Comparison of ENCODE assay signal across 9 mouse cellular contexts in genomic region chr11:32236712-32237410, GRCm38 (mm10). TPM values are rescaled to one million over a fixed set of nuclear protein-coding genes. Genes with fewer than 3 reads are reported as not detected.
DNase-seq lines count a peak whose midpoint lies in the region; ATAC-seq and TF ChIP-seq lines count a peak whose summit lies in the region.
"Had no signal": no experiment of that assay in that cellular context is flagged by ENCODE, and none has a peak within 500 bp of the region (broad histone marks: within the 10 kb centered on the region; RNA-seq: fewer than 3 reads in every experiment).

No protein-coding gene starts in this region.

- no peak overlapping the region for H3K4me3 ChIP-seq in intestine, postnatal 0 days (ENCODE audit: low read depth, low read length)
- no peak overlapping the region for H3K4me3 ChIP-seq in intestine, embryonic 16.5 days (ENCODE audit: low read length)
- no peak overlapping the region for H3K4me3 ChIP-seq in ES-Bruce4 (ENCODE audit: low read depth, low read length)
- no peak overlapping the region for H3K4me3 ChIP-seq in gastrocnemius, adult 2 months
- H3K4me3 ChIP-seq in limb, embryonic 14.5 days (replicated peaks; ENCODE audit: low read length) = no peak overlapping the region
- no peak overlapping the region for H3K4me3 ChIP-seq in neural tube, embryonic 11.5 days (ENCODE audit: low read depth, low read length)
- H3K4me3 ChIP-seq: limb, embryonic 12.5 days had no signal

- TF ChIP-seq CTCF in intestine, postnatal 0 days (IDR thresholded peaks at IDR 0.05; ENCODE audit: low read depth) = peak; percentile 80
- peak; percentile 64 for TF ChIP-seq CTCF in ES-Bruce4 (IDR thresholded peaks at IDR 0.05; ENCODE audit: low read depth, low read length)
- TF ChIP-seq CTCF in gastrocnemius, adult 2 months (IDR thresholded peaks at IDR 0.05) = peak; percentile 76

- H3K4me1 ChIP-seq in intestine, postnatal 0 days (replicated peaks; ENCODE audit: control insufficient read depth, insufficient read depth, low read length) = 0 out of 2 replicates have a peak, but pooled peaks cover 2% of the 10 kb centered on the region
- H3K4me1 ChIP-seq in intestine, embryonic 16.5 days (ENCODE audit: control insufficient read depth, insufficient read depth, low read length) = peaks cover 22% of the 10 kb centered on the region
- H3K4me1 ChIP-seq in ES-Bruce4 (ENCODE audit: control insufficient read depth, insufficient read depth, low read length) = no peaks in the 10 kb centered on the region
- H3K4me1 ChIP-seq in limb, embryonic 14.5 days (ENCODE audit: control insufficient read depth, insufficient read depth, low read length) = no peaks in the 10 kb centered on the region; the same call in none of the 2 replicates
- no peaks in the 10 kb centered on the region for H3K4me1 ChIP-seq in neural tube, embryonic 11.5 days (ENCODE audit: control insufficient read depth, insufficient read depth, low read length)
- H3K4me1 ChIP-seq: limb, embryonic 12.5 days had no signal

- intact Hi-C loops in gastrocnemius, adult 2 months (cut with DNase I) = no loop called here

- no peaks in the 10 kb centered on the region for H3K27me3 ChIP-seq in intestine, postnatal 0 days (replicated peaks; ENCODE audit: control insufficient read depth, insufficient read depth, low read length)
- no peaks in the 10 kb centered on the region for H3K27me3 ChIP-seq in intestine, embryonic 16.5 days (replicated peaks; ENCODE audit: control insufficient read depth, insufficient read depth, low read length)
- no peaks in the 10 kb centered on the region for H3K27me3 ChIP-seq in ES-Bruce4 (ENCODE audit: control insufficient read depth, insufficient read depth, low read length, poor library complexity, severe bottlenecking)
- no peaks in the 10 kb centered on the region for H3K27me3 ChIP-seq in limb, embryonic 14.5 days (ENCODE audit: control insufficient read depth, insufficient read depth, low read length)
- H3K27me3 ChIP-seq in neural tube, embryonic 11.5 days (ENCODE audit: control insufficient read depth, insufficient read depth, low read length) = no peaks in the 10 kb centered on the region
- H3K27me3 ChIP-seq: limb, embryonic 12.5 days had no signal

- no peak for ATAC-seq in intestine, postnatal 0 days
- ATAC-seq in intestine, embryonic 16.5 days = no peak
- no peak for ATAC-seq in limb, embryonic 14.5 days (ENCODE audit: low FRiP score, low read depth)
- ATAC-seq in neural tube, embryonic 11.5 days (ENCODE audit: insufficient read depth, low FRiP score, low TSS enrichment) = no peak
- ATAC-seq in activated CD4-positive, CD25-positive, alpha-beta regulatory T cell, adult 4 months = no peak

- no peak overlapping the region for H3K27ac ChIP-seq in intestine, postnatal 0 days (ENCODE audit: low read depth, low read length)
- H3K27ac ChIP-seq in intestine, embryonic 16.5 days (ENCODE audit: low read length) = no peak overlapping the region
- H3K27ac ChIP-seq in ES-Bruce4 (ENCODE audit: insufficient read depth, low read length) = no peak overlapping the region
- H3K27ac ChIP-seq in gastrocnemius, adult 2 months = no peak overlapping the region
- no peak overlapping the region for H3K27ac ChIP-seq in limb, embryonic 14.5 days (replicated peaks; ENCODE audit: low read depth, low read length)
- no peak overlapping the region for H3K27ac ChIP-seq in neural tube, embryonic 11.5 days (ENCODE audit: low read depth, low read length)
- H3K27ac ChIP-seq: limb, embryonic 12.5 days had no signal

- no peak for TF ChIP-seq POLR2A in ES-Bruce4 (IDR thresholded peaks at IDR 0.05; ENCODE audit: insufficient read depth, low read length)
- no peak for TF ChIP-seq POLR2A in limb, embryonic 14.5 days (IDR thresholded peaks at IDR 0.05; ENCODE audit: borderline replicate concordance, extremely low read depth, insufficient read depth, insufficient read length)

- H3K4me2 ChIP-seq in intestine, postnatal 0 days (replicated peaks; ENCODE audit: low read depth) = no peak overlapping the region
- no peak overlapping the region for H3K4me2 ChIP-seq in intestine, embryonic 16.5 days (ENCODE audit: low read depth, low read length)
- H3K4me2 ChIP-seq in limb, embryonic 14.5 days (replicated peaks; ENCODE audit: low read depth, low read length, severe bottlenecking) = no peak overlapping the region
- no peak overlapping the region for H3K4me2 ChIP-seq in neural tube, embryonic 11.5 days (ENCODE audit: low read depth)
- H3K4me2 ChIP-seq: limb, embryonic 12.5 days had no signal

- peak; percentile 72 to 78 for DNase-seq in cerebellum, adult 18-20 months
- peak; percentile 69 for DNase-seq in gastrocnemius, adult 2 months
- peak; percentile 53 for DNase-seq in limb, embryonic 14.5 days (ENCODE audit: low spot score)
- DNase-seq in neural tube, embryonic 11.5 days (ENCODE audit: low spot score) = peak; percentile 63

- WGBS in intestine, postnatal 0 days = 70% methylated on average over 9 of the region's 9 CpGs
- WGBS in intestine, embryonic 16.5 days = 62% methylated on average over 9 of the region's 9 CpGs
- WGBS in limb, embryonic 14.5 days = 65% methylated on average over 9 of the region's 9 CpGs
- 68% methylated on average over 9 of the region's 9 CpGs for WGBS in neural tube, embryonic 11.5 days

- H3K36me3 ChIP-seq in intestine, postnatal 0 days (ENCODE audit: control insufficient read depth, insufficient read depth) = peaks cover 44% of the 10 kb centered on the region
- peaks cover 7% of the 10 kb centered on the region; the same call in 1 of the 2 replicates for H3K36me3 ChIP-seq in intestine, embryonic 16.5 days (ENCODE audit: control insufficient read depth, insufficient read depth, low read length)
- H3K36me3 ChIP-seq in ES-Bruce4 (ENCODE audit: control insufficient read depth, insufficient read depth, low read length, poor library complexity, severe bottlenecking) = peaks cover 7% of the 10 kb centered on the region; the same call in 1 of the 2 replicates
- H3K36me3 ChIP-seq in limb, embryonic 14.5 days (ENCODE audit: control insufficient read depth, insufficient read depth, low read length) = peaks cover 59% of the 10 kb centered on the region
- peaks cover 2% of the 10 kb centered on the region for H3K36me3 ChIP-seq in neural tube, embryonic 11.5 days (ENCODE audit: control insufficient read depth, insufficient read depth, low read length)

- no peak overlapping the region for H3K9ac ChIP-seq in intestine, postnatal 0 days (ENCODE audit: low read depth, low read length)
- no peak overlapping the region for H3K9ac ChIP-seq in intestine, embryonic 16.5 days (ENCODE audit: low read depth, low read length)
- H3K9ac ChIP-seq in ES-Bruce4 (ENCODE audit: low read depth, poor library complexity, severe bottlenecking) = no peak overlapping the region
- no peak overlapping the region for H3K9ac ChIP-seq in limb, embryonic 14.5 days (ENCODE audit: low read depth, low read length, severe bottlenecking)
- no peak overlapping the region for H3K9ac ChIP-seq in neural tube, embryonic 11.5 days (ENCODE audit: low read length)
- H3K9ac ChIP-seq: limb, embryonic 12.5 days had no signal

- no peak for TF ChIP-seq EP300 in ES-Bruce4 (IDR thresholded peaks at IDR 0.05; ENCODE audit: insufficient read depth, low read depth, low read length)

- no peaks in the 10 kb centered on the region for H3K9me3 ChIP-seq in intestine, postnatal 0 days (ENCODE audit: control insufficient read depth)
- H3K9me3 ChIP-seq in intestine, embryonic 16.5 days (ENCODE audit: control insufficient read depth, low read length) = no peaks in the 10 kb centered on the region
- H3K9me3 ChIP-seq in ES-Bruce4 (replicated peaks; ENCODE audit: control insufficient read depth, insufficient read depth, low read length, poor library complexity, severe bottlenecking) = no peaks in the 10 kb centered on the region
- H3K9me3 ChIP-seq in limb, embryonic 14.5 days (ENCODE audit: control insufficient read depth, low read length) = no peaks in the 10 kb centered on the region
- no peaks in the 10 kb centered on the region for H3K9me3 ChIP-seq in neural tube, embryonic 11.5 days (ENCODE audit: control insufficient read depth, low read length)
- H3K9me3 ChIP-seq: limb, embryonic 12.5 days had no signal

RNA-seq across cellular contexts. Expression of gene Mpg, which starts 10.6 kb away (rescaled TPM):
- 19.2 and 20.9 TPM in 2 replicates for polyA plus RNA-seq in intestine, postnatal 0 days (2015; fragmentation: Nextera tagmentation; extraction: Ambion mirVana)
- 32.6 and 33.8 TPM in 2 replicates for polyA plus RNA-seq in intestine, embryonic 16.5 days (2015; fragmentation: Nextera tagmentation; extraction: Ambion mirVana)
- polyA plus RNA-seq in ES-Bruce4 (2011; ENCODE audit: insufficient read depth, insufficient read length, low read depth, missing spikeins) = 18.4 and 20.5 TPM in 2 replicates
- total RNA-seq in gastrocnemius, adult 2 months (2021) = 1 to 10 TPM; 3.1 to 5.3 TPM
- 27.1 and 27.9 TPM in 2 replicates for polyA plus RNA-seq in limb, embryonic 14.5 days (2012; rRNA removed)
- polyA plus RNA-seq in limb, embryonic 14.5 days (2014; fragmentation: Nextera tagmentation; extraction: Ambion mirVana) = 40.1 and 43.9 TPM in 2 replicates
- polyA plus RNA-seq in neural tube, embryonic 11.5 days (2014; fragmentation: Nextera tagmentation; extraction: Ambion mirVana) = 29.4 and 31.2 TPM in 2 replicates
- 10 to 100 TPM; 34.8 to 35.0 TPM for polyA plus RNA-seq in activated CD4-positive, CD25-positive, alpha-beta regulatory T cell, adult 4 months (2017; shearing (Covaris generic))

RNA-seq across cellular contexts. Expression of gene Rhbdf1, which starts 14.8 kb away (rescaled TPM):
- polyA plus RNA-seq in intestine, postnatal 0 days (2015; fragmentation: Nextera tagmentation; extraction: Ambion mirVana) = 20.7 and 26.1 TPM in 2 replicates
- polyA plus RNA-seq in intestine, embryonic 16.5 days (2015; fragmentation: Nextera tagmentation; extraction: Ambion mirVana) = 50.3 and 51.5 TPM in 2 replicates
- polyA plus RNA-seq in ES-Bruce4 (2011; ENCODE audit: insufficient read depth, insufficient read length, low read depth, missing spikeins) = 26.8 and 33.3 TPM in 2 replicates
- total RNA-seq in gastrocnemius, adult 2 months (2021) = 10 to 100 TPM; 17.9 to 19.9 TPM
- polyA plus RNA-seq in limb, embryonic 14.5 days (2012; rRNA removed) = 136 and 234 TPM in 2 replicates
- polyA plus RNA-seq in limb, embryonic 14.5 days (2014; fragmentation: Nextera tagmentation; extraction: Ambion mirVana) = 61.5 and 68.3 TPM in 2 replicates
- 24.6 and 24.7 TPM in 2 replicates for polyA plus RNA-seq in neural tube, embryonic 11.5 days (2014; fragmentation: Nextera tagmentation; extraction: Ambion mirVana)
- polyA plus RNA-seq in activated CD4-positive, CD25-positive, alpha-beta regulatory T cell, adult 4 months (2017; shearing (Covaris generic)) = under 1 TPM in 1 of 2 experiments, not detected in 1; 0.49 TPM

RNA-seq across cellular contexts. Expression of gene Nprl3, which starts 30.6 kb away (rescaled TPM):
- polyA plus RNA-seq in intestine, postnatal 0 days (2015; fragmentation: Nextera tagmentation; extraction: Ambion mirVana) = 19.8 and 20.7 TPM in 2 replicates
- 28.3 and 34.6 TPM in 2 replicates for polyA plus RNA-seq in intestine, embryonic 16.5 days (2015; fragmentation: Nextera tagmentation; extraction: Ambion mirVana)
- 31.5 and 31.6 TPM in 2 replicates for polyA plus RNA-seq in ES-Bruce4 (2011; ENCODE audit: insufficient read depth, insufficient read length, low read depth, missing spikeins)
- total RNA-seq in gastrocnemius, adult 2 months (2021) = 10 to 100 TPM; 25.6 to 29.6 TPM
- polyA plus RNA-seq in limb, embryonic 14.5 days (2012; rRNA removed) = 88.8 and 114 TPM in 2 replicates
- 29.4 and 30.9 TPM in 2 replicates for polyA plus RNA-seq in limb, embryonic 14.5 days (2014; fragmentation: Nextera tagmentation; extraction: Ambion mirVana)
- 29.0 and 33.0 TPM in 2 replicates for polyA plus RNA-seq in neural tube, embryonic 11.5 days (2014; fragmentation: Nextera tagmentation; extraction: Ambion mirVana)
- polyA plus RNA-seq in activated CD4-positive, CD25-positive, alpha-beta regulatory T cell, adult 4 months (2017; shearing (Covaris generic)) = 10 to 100 TPM; 36.7 to 37.6 TPM

RNA-seq across cellular contexts. Expression of gene Snrnp25, which starts 31.6 kb away (rescaled TPM):
- polyA plus RNA-seq in intestine, postnatal 0 days (2015; fragmentation: Nextera tagmentation; extraction: Ambion mirVana) = 27.0 and 28.0 TPM in 2 replicates
- 40.7 and 45.6 TPM in 2 replicates for polyA plus RNA-seq in intestine, embryonic 16.5 days (2015; fragmentation: Nextera tagmentation; extraction: Ambion mirVana)
- 30.4 and 32.3 TPM in 2 replicates for polyA plus RNA-seq in ES-Bruce4 (2011; ENCODE audit: insufficient read depth, insufficient read length, low read depth, missing spikeins)
- total RNA-seq in gastrocnemius, adult 2 months (2021) = 1 to 10 TPM; 9.5 to 9.7 TPM
- 31.9 and 46.7 TPM in 2 replicates for polyA plus RNA-seq in limb, embryonic 14.5 days (2012; rRNA removed)
- 52.1 and 54.5 TPM in 2 replicates for polyA plus RNA-seq in limb, embryonic 14.5 days (2014; fragmentation: Nextera tagmentation; extraction: Ambion mirVana)
- 73.4 and 80.3 TPM in 2 replicates for polyA plus RNA-seq in neural tube, embryonic 11.5 days (2014; fragmentation: Nextera tagmentation; extraction: Ambion mirVana)
- polyA plus RNA-seq in activated CD4-positive, CD25-positive, alpha-beta regulatory T cell, adult 4 months (2017; shearing (Covaris generic)) = 10 to 100 TPM; 70.5 to 73.4 TPM

RNA-seq across cellular contexts. Expression of gene Il9r, which starts 36.8 kb away (rescaled TPM):
- not detected in 2 replicates for polyA plus RNA-seq in intestine, postnatal 0 days (2015; fragmentation: Nextera tagmentation; extraction: Ambion mirVana)
- polyA plus RNA-seq in intestine, embryonic 16.5 days (2015; fragmentation: Nextera tagmentation; extraction: Ambion mirVana) = 0.02 and 0.11 TPM in 2 replicates
- not detected in 2 replicates for polyA plus RNA-seq in ES-Bruce4 (2011; ENCODE audit: insufficient read depth, insufficient read length, low read depth, missing spikeins)
- not detected for total RNA-seq in gastrocnemius, adult 2 months (2021)
- polyA plus RNA-seq in limb, embryonic 14.5 days (2012; rRNA removed) = 0.54 and 0.73 TPM in 2 replicates
- 0.21 and 0.32 TPM in 2 replicates for polyA plus RNA-seq in limb, embryonic 14.5 days (2014; fragmentation: Nextera tagmentation; extraction: Ambion mirVana)
- 0.07 TPM in 1 of 2 replicates, not detected in the other for polyA plus RNA-seq in neural tube, embryonic 11.5 days (2014; fragmentation: Nextera tagmentation; extraction: Ambion mirVana)
- polyA plus RNA-seq in activated CD4-positive, CD25-positive, alpha-beta regulatory T cell, adult 4 months (2017; shearing (Covaris generic)) = 1 to 10 TPM; 4.5 to 7.1 TPM

Comparison
In these comparisons a context has a peak if more than half of its experiments do, and no peak if none do; other contexts are left out.
1. RNA of gene Rhbdf1, which starts 14.8 kb away (polyA plus RNA-seq): 61.5 to 234 TPM in limb, embryonic 14.5 days, 50.3 to 51.5 TPM in intestine, embryonic 16.5 days, 26.8 to 33.3 TPM in ES-Bruce4, 24.6 to 24.7 TPM in neural tube, embryonic 11.5 days and 20.7 to 26.1 TPM in intestine, postnatal 0 days; 0.49 TPM in activated CD4-positive, CD25-positive, alpha-beta regulatory T cell, adult 4 months; every median in the first group is over 10 times any median in the second.
2. Peak in every context shown above with its lines, with median percentiles within 50 percentile points of each other: CTCF ChIP-seq and DNase-seq.